Mouse (Mus musculus) embryonic stem cell, embryonic (primary cell): ENCODE data around the gene H2-Q7.
"Not testable (repeated sequence)": the region's sequence is repeated elsewhere in the genome, so short reads cannot be mapped to it uniquely, and the experiment has no call there.

Experiments used
- CTCF ChIA-PET, 4 experiments: fragments of 300-600 bp in 2 of 4; fragments of 350-600 bp in 2 of 4; sonication (Branson Sonifier 250); formaldehyde crosslinking; loops; one replicate each; lab custom pipeline; 2022; ENCODE audit warnings: inconsistent platforms in 2 of 4; lab: Charles Lee
- POLR2A ChIA-PET, 4 experiments: fragments of 300-600 bp in 2 of 4; fragments of 350-600 bp in 2 of 4; sonication (Branson Sonifier 250); formaldehyde crosslinking; loops; one replicate each; lab custom pipeline; 2022; ENCODE audit warnings: antibody characterized with exemption in 4 of 4, inconsistent platforms in 1 of 4; lab: Charles Lee

The H2-Q7 gene

GRCm38 (mm10) chr17:35428883-35429282, 10.1 kb upstream of the H2-Q7 start:
- CTCF ChIA-PET, POLR2A ChIA-PET: not testable (repeated sequence)

GRCm38 (mm10) chr17:35430671-35431070, 8.3 kb upstream of the H2-Q7 start:
- POLR2A ChIA-PET, CTCF ChIA-PET: not testable (repeated sequence)

- POLR2A ChIA-PET, CTCF ChIA-PET: not testable (repeated sequence)
These were observed 6.8 kb upstream of the H2-Q7 start for GRCm38 (mm10) chr17:35432167-35432566.

- CTCF ChIA-PET, result interaction anchor here (0.6 to 2.4 kb wide), 42 partner anchors 8 to 1822 kb away, joined by 3 to 21 read pairs (median 3); partner anchors contain the start of genes Ddr1 (in 1 of the 4) and Sfta2 (in 1 of the 4)
- POLR2A ChIA-PET, result interaction anchor here in 2 of 4 experiments (0.6 to 0.8 kb wide), 2 partner anchors 45 to 487 kb away, joined by 3 to 4 read pairs; no protein-coding TSS in a partner anchor
These were observed 4.1 kb upstream of the H2-Q7 start for GRCm38 (mm10) chr17:35434836-35435235.

- ChIA-PET POLR2A (interaction anchor here in 1 of 4 experiments (0.5 kb wide), 1 partner anchor 177 kb away, joined by 13 read pairs; no protein-coding TSS in a partner anchor), CTCF (interaction anchor here in 3 of 4 experiments (0.6 to 2.4 kb wide), 6 partner anchors 10 to 128 kb away, joined by 3 to 21 read pairs (median 4); no protein-coding TSS in a partner anchor)
These were observed 3.4 kb upstream of the H2-Q7 start for GRCm38 (mm10) chr17:35435577-35435976.

GRCm38 (mm10) chr17:35437386-35437936, 1.5 kb upstream of the H2-Q7 start:
- POLR2A ChIA-PET, result not testable (repeated sequence)
- CTCF ChIA-PET, result interaction anchor here in 1 of 4 experiments (0.6 kb wide), 2 partner anchors 97 to 300 kb away, joined by 3 to 4 read pairs; no protein-coding TSS in a partner anchor

GRCm38 (mm10) chr17:35438395-35438794, 560 bp upstream of the H2-Q7 start:
- POLR2A ChIA-PET, CTCF ChIA-PET: not testable (repeated sequence)

- POLR2A ChIA-PET, result interaction anchor here in 1 of 4 experiments (0.5 kb wide), 1 partner anchor 45 kb away, joined by 3 read pairs; no protein-coding TSS in a partner anchor
These were observed 366 bp downstream of the H2-Q7 start for GRCm38 (mm10) chr17:35439295-35439747.

GRCm38 (mm10) chr17:35439925-35440645, 1.1 kb downstream of the H2-Q7 start:
- CTCF ChIA-PET, result interaction anchor here in 1 of 4 experiments (0.6 to 0.8 kb wide), 3 partner anchors 20 to 1463 kb away, joined by 4 to 6 read pairs (median 5); no protein-coding TSS in a partner anchor
- POLR2A ChIA-PET, result interaction anchor here in 1 of 4 experiments (0.5 to 0.7 kb wide), 2 partner anchors 45 to 95 kb away, joined by 3 read pairs; no protein-coding TSS in a partner anchor

More at GRCm38 (mm10) chr17:35439295-35439747, 366 bp downstream of the H2-Q7 start:
- CTCF ChIA-PET, result interaction anchor here in 1 of 4 experiments (0.6 kb wide), 2 partner anchors 758 to 1462 kb away, joined by 4 to 6 read pairs; no protein-coding TSS in a partner anchor

- CTCF ChIA-PET, result interaction anchor here in 3 of 4 experiments (0.6 to 1.6 kb wide), 3 partner anchors 8 to 322 kb away, joined by 3 to 4 read pairs (median 3); no protein-coding TSS in a partner anchor
- POLR2A ChIA-PET, result not testable (repeated sequence)
These were observed 3.4 kb downstream of the H2-Q7 start for GRCm38 (mm10) chr17:35442376-35442775.

- POLR2A ChIA-PET, CTCF ChIA-PET: not testable (repeated sequence)
These were observed 5.6 kb downstream of the H2-Q7 start for GRCm38 (mm10) chr17:35444510-35444909.

GRCm38 (mm10) chr17:35458247-35458646, 19.3 kb downstream of the H2-Q7 start:
- POLR2A ChIA-PET, CTCF ChIA-PET: not testable (repeated sequence)

- CTCF ChIA-PET, result not testable (repeated sequence)
These were observed 21.8 kb downstream of the H2-Q7 start for GRCm38 (mm10) chr17:35460513-35461341.

GRCm38 (mm10) chr17:35465651-35466050, 26.7 kb downstream of the H2-Q7 start:
- POLR2A ChIA-PET, result interaction anchor here in 1 of 4 experiments (0.6 kb wide), 1 partner anchor 338 kb away, joined by 3 read pairs; no protein-coding TSS in a partner anchor
- CTCF ChIA-PET, result interaction anchor here (0.5 to 1.7 kb wide), 24 partner anchors 9 to 1463 kb away, joined by 3 to 12 read pairs (median 3); partner anchors contain the start of genes Cchcr1 (in 1 of the 4) and Tcf19 (in 1 of the 4)

More at GRCm38 (mm10) chr17:35460513-35461341, 21.8 kb downstream of the H2-Q7 start:
- POLR2A ChIA-PET, result not testable (repeated sequence)

- CTCF ChIA-PET, result interaction anchor here in 2 of 4 experiments (0.6 to 1.1 kb wide), 3 partner anchors 260 to 1490 kb away, joined by 3 to 9 read pairs (median 3); no protein-coding TSS in a partner anchor
- POLR2A ChIA-PET, result interaction anchor here in 1 of 4 experiments (0.9 kb wide), 1 partner anchor 33 kb away, joined by 3 read pairs; no protein-coding TSS in a partner anchor
These were observed 30.0 kb downstream of the H2-Q7 start for GRCm38 (mm10) chr17:35468936-35469335.

GRCm38 (mm10) chr17:35469842-35470751, 31.1 kb downstream of the H2-Q7 start, which contains the start of gene H2-Q10:
TSS of gene H2-Q10 (plus strand) at chr17:35470089.
- POLR2A ChIA-PET, result interaction anchor here in 2 of 4 experiments (0.5 to 0.9 kb wide), 2 partner anchors 32 to 528 kb away, joined by 3 read pairs; no protein-coding TSS in a partner anchor

More at GRCm38 (mm10) chr17:35469842-35470751, 31.1 kb downstream of the H2-Q7 start, which contains the start of gene H2-Q10:
- CTCF ChIA-PET, result interaction anchor here in 1 of 4 experiments (0.7 kb wide), 1 partner anchor 106 kb away, joined by 6 read pairs; no protein-coding TSS in a partner anchor
